Mouse (Mus musculus) heart, adult 2 months (tissue): ENCODE data around the gene Syce1l. TPM values are rescaled to one million over a fixed set of nuclear protein-coding genes. Genes with fewer than 3 reads are reported as not detected.
A peak's percentile ranks its signal among the peaks of the same experiment; 100 is the strongest.

Experiments used
- DNase-seq, 2 experiments: peaks; one replicate each; pipeline ENCODE4 v3.0.0; 2021
- H3K27ac ChIP-seq: fragments of 200-600 bp; 2 replicates; pipeline ENCODE4 v1.8.1; 2022
- H3K27me3 ChIP-seq: fragments of 200-500 bp; 2 replicates; pipeline ENCODE4 v1.6.1; 2012; ENCODE audit warnings: mild to moderate bottlenecking, low read length, inconsistent platforms, mixed read lengths; ENCODE audit not compliant: control insufficient read depth, insufficient read depth
- H3K36me3 ChIP-seq: fragments of 200-500 bp; 2 replicates; pipeline ENCODE4 v1.6.1; 2012; ENCODE audit warnings: low read length, inconsistent platforms; ENCODE audit not compliant: control insufficient read depth, insufficient read depth
- H3K4me1 ChIP-seq: fragments of 200-500 bp; 2 replicates; pipeline ENCODE4 v1.6.1; 2011; ENCODE audit warnings: low read length; ENCODE audit not compliant: control insufficient read depth, insufficient read depth
- H3K4me3 ChIP-seq: fragments of 200-600 bp; 2 replicates; pipeline ENCODE4 v1.8.1; 2022
- H3K79me2 ChIP-seq: fragments of 200-500 bp; replicated peaks from 2 replicates; pipeline ENCODE4 v1.6.1; 2012; ENCODE audit warnings: mild to moderate bottlenecking, inconsistent platforms, low read length, moderate library complexity, mixed read lengths; ENCODE audit not compliant: control insufficient read depth, insufficient read depth
- H3K9ac ChIP-seq: fragments of 200-500 bp; 2 replicates; pipeline ENCODE4 v1.6.1; 2012; ENCODE audit warnings: low read depth, mild to moderate bottlenecking, control low read depth, inconsistent platforms, low read length, mixed read lengths
- CTCF ChIP-seq: fragments of 200-600 bp; IDR thresholded peaks from 2 replicates; pipeline ENCODE4 v1.8.1; 2022; ENCODE audit warnings: antibody characterized with exemption, mild to moderate bottlenecking, moderate library complexity
- EP300 ChIP-seq: fragments of 200-500 bp; IDR thresholded peaks from 2 replicates; pipeline ENCODE4 v1.6.1; 2011; ENCODE audit warnings: low read depth, low read length, control low read depth; ENCODE audit not compliant: insufficient read depth
- POLR2A ChIP-seq: fragments of 200-500 bp; IDR thresholded peaks from 2 replicates; pipeline ENCODE4 v1.6.1; 2011; ENCODE audit warnings: mild to moderate bottlenecking, low read depth, low read length, control low read depth; ENCODE audit not compliant: insufficient read depth
- WGBS: fragments of 180-500 bp; shearing (Covaris S2); methylation state at CpG from one replicate; pipeline ENCODE4 v1.1.7; 2018; 5-methylcytosine and 5-hydroxymethylcytosine counted together
- intact Hi-C: fragments of 180-260 bp; cut with DNase I; formaldehyde crosslinking; loops from one replicate; pipeline ENCODE4 v1.15.1; 2025
- polyA plus RNA-seq: library from polyadenylated mRNA; depleted of rRNA; stranded (reverse); fragments of >200 nt; gene quantifications from 2 replicates; pipeline ENCODE4 v1.2.3, GENCODE M21; 2012
- total RNA-seq, 2 experiments: library from RNA; stranded (reverse); gene quantifications; 2 replicates each; pipeline ENCODE4 v1.2.3; 2021

The Syce1l gene
- total and polyA plus RNA-seq, 3 experiments = not detected

DNA sequence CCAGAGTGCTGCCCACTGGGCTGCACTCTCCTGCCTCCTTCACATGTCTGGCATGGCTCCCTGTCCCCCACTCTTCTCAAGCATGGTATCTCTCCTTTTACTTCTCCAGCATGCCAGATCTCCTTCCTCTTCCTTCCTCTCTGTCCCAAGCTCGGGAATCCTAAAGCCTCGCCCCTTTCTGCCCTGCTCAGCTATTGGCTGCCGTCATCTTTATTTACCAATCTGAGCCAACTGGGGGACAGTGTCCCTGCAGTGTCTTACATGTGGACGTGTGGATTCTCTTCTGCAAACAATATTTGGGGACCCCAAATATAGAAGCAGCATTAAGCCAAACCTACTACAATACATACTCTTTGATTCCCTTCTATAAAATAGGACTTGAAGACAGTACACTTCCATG lies 10.1 kb downstream of the Syce1l start:
- Histone ChIP-seq H3K4me1 (no peaks in the 10 kb centered on the region), H3K4me3 (no peak overlapping the region), H3K27ac (no peak overlapping the region), H3K9ac (no peak overlapping the region), H3K36me3 (no peaks in the 10 kb centered on the region), H3K79me2 (no peaks in the 10 kb centered on the region), H3K27me3 (no peaks in the 10 kb centered on the region)
- no peak for DNase-seq
- WGBS = 39% methylated on average over 4 of the region's 4 CpGs
- TF ChIP-seq POLR2A = no peak
- no peak for TF ChIP-seq CTCF
- no peak for TF ChIP-seq EP300
- intact Hi-C loops = no loop called here

GRCm38 (mm10) chr8:113656154-113656553 lies 13.1 kb downstream of the Syce1l start:
- 79% methylated on average over 5 of the region's 5 CpGs for WGBS
- Histone ChIP-seq H3K27ac (no peak overlapping the region), H3K79me2 (no peaks in the 10 kb centered on the region), H3K9ac (no peak overlapping the region), H3K27me3 (no peaks in the 10 kb centered on the region), H3K4me1 (no peaks in the 10 kb centered on the region), H3K36me3 (no peaks in the 10 kb centered on the region), H3K4me3 (no peak overlapping the region)
- DNase-seq = no peak
- intact Hi-C loops = no loop called here
- TF ChIP-seq EP300 = no peak
- no peak for TF ChIP-seq POLR2A
- no peak for TF ChIP-seq CTCF

DNA sequence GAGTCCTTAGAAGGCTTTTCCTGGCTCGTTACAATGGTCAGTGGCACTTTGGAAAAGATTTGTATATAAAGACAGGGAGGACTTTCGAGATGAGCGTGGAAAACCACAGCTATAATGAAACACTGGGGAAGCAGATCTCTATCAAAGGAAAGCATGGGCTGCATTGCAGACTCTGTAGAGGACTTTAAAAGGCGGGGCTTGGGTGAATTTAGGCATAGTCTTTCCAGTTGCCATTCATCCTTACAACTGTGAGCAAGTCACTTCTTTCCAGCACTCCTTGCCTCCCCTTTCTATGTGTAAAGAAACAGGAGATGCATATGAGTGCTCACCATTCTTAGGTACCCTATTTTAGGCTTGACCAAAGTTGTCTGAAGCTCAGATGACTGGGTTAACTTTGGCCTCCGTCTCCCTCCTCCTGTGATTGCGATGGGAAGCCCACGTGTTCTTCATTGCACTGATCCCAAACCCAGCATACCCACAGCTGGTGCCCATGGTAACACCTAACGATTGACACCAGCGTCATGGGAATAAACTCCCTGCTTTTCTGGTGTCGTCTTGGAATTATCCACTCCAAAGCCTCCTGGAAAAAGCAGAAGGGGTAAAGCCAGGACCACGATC lies 13.8 kb downstream of the Syce1l start:
- no peak overlapping the region for H3K9ac ChIP-seq
- no peak overlapping the region for H3K4me3 ChIP-seq
- TF ChIP-seq CTCF = no peak
- TF ChIP-seq EP300 = no peak
- TF ChIP-seq POLR2A = no peak
- H3K27me3 ChIP-seq = no peaks in the 10 kb centered on the region
- H3K36me3 ChIP-seq = no peaks in the 10 kb centered on the region
- no peak overlapping the region for H3K27ac ChIP-seq
- H3K4me1 ChIP-seq = no peaks in the 10 kb centered on the region
- H3K79me2 ChIP-seq = no peaks in the 10 kb centered on the region
- no peak for DNase-seq
- WGBS = 81% methylated on average over 11 of the region's 11 CpGs
- intact Hi-C loops = no loop called here

- 100% methylated on average over 1 of the region's 1 CpGs for WGBS
- Histone ChIP-seq H3K27me3 (no peaks in the 10 kb centered on the region), H3K36me3 (no peaks in the 10 kb centered on the region), H3K79me2 (no peaks in the 10 kb centered on the region), H3K4me3 (no peak overlapping the region), H3K27ac (no peak overlapping the region), H3K4me1 (no peaks in the 10 kb centered on the region), H3K9ac (no peak overlapping the region)
- intact Hi-C loops = loop anchor here (10.0 kb wide), 2 partner anchors 195 to 775 kb away; partner anchors contain the start of gene Wwox
- TF ChIP-seq EP300 = no peak
- no peak for TF ChIP-seq CTCF
- TF ChIP-seq POLR2A = no peak
- DNase-seq = no peak
These were observed 17.1 kb downstream of the Syce1l start for GRCm38 (mm10) chr8:113660128-113660527.

GRCm38 (mm10) chr8:113664544-113664943 lies 21.5 kb downstream of the Syce1l start:
- Histone ChIP-seq H3K27ac (no peak overlapping the region), H3K27me3 (no peaks in the 10 kb centered on the region), H3K4me1 (no peaks in the 10 kb centered on the region), H3K79me2 (no peaks in the 10 kb centered on the region), H3K36me3 (no peaks in the 10 kb centered on the region), H3K4me3 (no peak overlapping the region), H3K9ac (no peak overlapping the region)
- intact Hi-C loops = loop anchor here (1.0 to 10.0 kb wide), 5 partner anchors 190 to 770 kb away; partner anchors contain the start of gene Wwox
- TF ChIP-seq EP300 (peak; percentile 75; the same call in 1 of the 2 replicates), POLR2A (no peak), CTCF (peak; percentile 82)
- WGBS = 11% methylated on average over 2 of the region's 2 CpGs
- DNase-seq = peak; percentile 64 to 76

DNA sequence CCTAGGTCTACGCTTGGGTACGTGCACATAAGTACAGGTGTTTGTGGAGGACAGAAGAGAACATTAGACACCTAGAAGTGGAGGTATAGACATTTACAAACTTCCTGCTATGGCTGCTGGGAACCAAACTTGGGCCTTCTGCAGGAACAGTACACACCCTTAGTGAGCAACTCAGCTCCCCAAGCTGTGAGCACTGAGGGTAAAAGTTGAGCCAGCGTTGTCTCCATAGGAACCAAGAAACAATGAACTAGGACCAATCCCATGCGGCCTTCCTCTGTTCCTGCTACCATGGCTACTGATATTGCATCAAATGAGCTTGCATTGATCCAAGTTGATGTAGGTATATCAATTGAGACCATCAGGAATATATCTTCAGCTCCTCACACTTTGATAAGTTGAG lies 22.0 kb downstream of the Syce1l start:
- DNase-seq = no peak
- Histone ChIP-seq H3K4me3 (no peak overlapping the region), H3K79me2 (no peaks in the 10 kb centered on the region), H3K27ac (no peak overlapping the region), H3K9ac (no peak overlapping the region), H3K36me3 (no peaks in the 10 kb centered on the region), H3K4me1 (no peaks in the 10 kb centered on the region), H3K27me3 (no peaks in the 10 kb centered on the region)
- intact Hi-C loops = loop anchor here (2.0 to 10.0 kb wide), 4 partner anchors 190 to 770 kb away; partner anchors contain the start of gene Wwox
- 69% methylated on average over 4 of the region's 4 CpGs for WGBS
- no peak for TF ChIP-seq CTCF
- no peak for TF ChIP-seq POLR2A
